Mouse (Mus musculus): Measurements from ENCODE around the gene Tmem59l. TPM values are rescaled to one million over a fixed set of nuclear protein-coding genes. Genes with fewer than 3 reads are reported as not detected.

Gene Tmem59l
- polyA plus RNA-seq, 1 experiment from 2014 or later = 123 TPM

DNA sequence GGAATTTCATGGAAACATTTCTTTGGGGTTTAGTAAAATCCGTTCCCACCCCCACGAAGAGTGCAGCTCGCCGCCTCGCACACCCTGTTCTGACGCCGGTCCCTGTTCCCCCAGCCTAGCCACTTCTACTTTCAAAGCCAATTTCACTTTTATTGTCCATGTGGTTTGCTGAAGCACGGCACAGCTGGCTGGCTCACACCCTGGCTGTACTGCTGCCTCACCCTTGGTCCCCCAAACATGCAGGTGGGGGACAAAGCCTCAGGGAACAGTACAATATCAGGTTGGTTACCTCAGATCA is 24.7 kb downstream of the Tmem59l start:
- Histone ChIP-seq H3K4me3 (no peak overlapping the region), H3K27me3 (replicated peaks) (no peaks in the 10 kb centered on the region), H3K36me3 (replicated peaks) (no peaks in the 10 kb centered on the region), H3K9me3 (no peaks in the 10 kb centered on the region), H3K4me1 (peaks cover 7% of the 10 kb centered on the region; the same call in 1 of the 2 replicates), H3K4me2 (no peak overlapping the region), H3K27ac (no peak overlapping the region), H3K9ac (no peak overlapping the region)
- ATAC-seq (replicated peaks) = no peak
- 93% methylated on average over 8 of the region's 8 CpGs for WGBS

GRCm38 (mm10) chr8:70461765-70462515 is 25.2 kb downstream of the Tmem59l start:
- H3K36me3 ChIP-seq (replicated peaks) = no peaks in the 10 kb centered on the region
- peaks cover 7% of the 10 kb centered on the region; the same call in 1 of the 2 replicates for H3K4me1 ChIP-seq
- no peak overlapping the region for H3K4me2 ChIP-seq
- ATAC-seq (replicated peaks) = no peak
- H3K27ac ChIP-seq = no peak overlapping the region
- H3K9me3 ChIP-seq = no peaks in the 10 kb centered on the region
- no peak overlapping the region for H3K9ac ChIP-seq
- WGBS = 87% methylated on average over 16 of the region's 16 CpGs
- no peak overlapping the region for H3K4me3 ChIP-seq
- no peaks in the 10 kb centered on the region for H3K27me3 ChIP-seq (replicated peaks)

DNA sequence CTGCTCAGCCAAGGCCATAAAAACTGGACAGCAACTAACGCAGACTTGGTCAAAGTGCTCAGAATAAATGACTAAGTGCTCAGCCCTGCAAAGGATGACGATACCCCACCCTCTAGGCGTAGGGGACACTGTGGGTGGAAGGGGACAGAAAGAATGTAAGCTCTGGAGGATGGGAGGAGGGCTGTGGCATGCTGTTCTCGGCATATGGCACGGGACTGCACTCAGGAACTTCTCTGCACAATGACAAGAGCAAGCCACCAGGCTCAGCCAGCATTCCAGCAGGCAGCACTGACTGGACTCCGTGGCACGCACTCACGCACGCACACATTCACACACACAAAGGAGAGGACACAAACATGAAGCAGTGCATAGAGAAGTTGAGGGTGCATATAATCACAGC is 26.6 kb downstream of the Tmem59l start:
- Histone ChIP-seq H3K9ac (no peak overlapping the region), H3K36me3 (replicated peaks) (no peaks in the 10 kb centered on the region), H3K4me2 (no peak overlapping the region), H3K9me3 (no peaks in the 10 kb centered on the region), H3K27me3 (replicated peaks) (no peaks in the 10 kb centered on the region), H3K27ac (no peak overlapping the region), H3K4me3 (no peak overlapping the region), H3K4me1 (peaks cover 7% of the 10 kb centered on the region; the same call in 1 of the 2 replicates)
- ATAC-seq (replicated peaks) = no peak
- 82% methylated on average over 9 of the region's 9 CpGs for WGBS

DNA sequence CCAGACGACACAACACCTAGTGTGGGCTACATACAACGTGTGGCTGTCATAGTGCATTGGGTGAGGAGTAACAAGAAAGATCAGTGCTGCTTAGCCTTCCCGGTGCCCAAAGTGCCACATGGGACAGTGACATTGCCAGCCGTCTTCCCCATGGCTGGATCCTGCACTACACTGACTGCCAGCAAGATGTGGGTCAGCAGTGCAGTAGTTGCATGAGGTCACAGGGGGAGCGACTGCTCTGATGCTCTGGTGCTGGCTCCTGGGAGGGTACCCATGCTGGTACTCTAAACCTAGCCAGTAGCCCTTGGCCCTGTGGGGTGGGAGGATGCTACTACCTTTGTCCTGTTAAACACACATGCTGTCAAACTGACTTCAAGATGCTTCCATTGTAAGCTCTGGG is 27.0 kb downstream of the Tmem59l start:
- no peak overlapping the region for H3K4me3 ChIP-seq
- 92% methylated on average over 5 of the region's 5 CpGs for WGBS
- H3K9me3 ChIP-seq = no peaks in the 10 kb centered on the region
- H3K4me1 ChIP-seq = peaks cover 7% of the 10 kb centered on the region; the same call in 1 of the 2 replicates
- H3K9ac ChIP-seq = no peak overlapping the region
- H3K27ac ChIP-seq = no peak overlapping the region
- H3K27me3 ChIP-seq (replicated peaks) = no peaks in the 10 kb centered on the region
- no peak for ATAC-seq (replicated peaks)
- no peaks in the 10 kb centered on the region for H3K36me3 ChIP-seq (replicated peaks)
- no peak overlapping the region for H3K4me2 ChIP-seq

- Histone ChIP-seq H3K4me1 (peaks cover 7% of the 10 kb centered on the region; the same call in 1 of the 2 replicates), H3K4me2 (no peak overlapping the region), H3K9me3 (no peaks in the 10 kb centered on the region), H3K4me3 (no peak overlapping the region), H3K9ac (no peak overlapping the region), H3K27ac (no peak overlapping the region), H3K36me3 (replicated peaks) (no peaks in the 10 kb centered on the region), H3K27me3 (replicated peaks) (no peaks in the 10 kb centered on the region)
- ATAC-seq (replicated peaks) = no peak
- WGBS = 97% methylated on average over 2 of the region's 2 CpGs
Measured at GRCm38 (mm10) chr8:70459636-70460035, 27.5 kb downstream of the Tmem59l start.

DNA sequence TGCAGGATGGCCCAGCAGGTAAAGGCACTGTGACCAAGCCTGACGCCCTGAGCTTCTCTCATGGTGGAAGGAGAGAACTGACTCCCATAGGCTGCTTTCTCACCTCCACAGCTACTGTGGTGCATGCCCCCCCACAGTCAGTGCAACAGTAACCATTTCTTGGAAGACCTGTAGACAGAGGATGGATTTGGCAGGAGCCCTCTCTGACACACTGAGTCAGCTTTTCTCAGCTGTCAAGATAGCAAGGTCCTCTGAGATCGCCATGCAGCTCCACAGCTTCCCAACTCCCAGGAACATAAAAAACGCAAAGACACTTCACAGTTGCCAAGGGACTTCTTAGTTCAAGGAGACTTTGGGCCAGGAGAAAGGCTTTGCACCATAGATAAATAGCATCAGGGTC is 28.7 kb downstream of the Tmem59l start:
- H3K36me3 ChIP-seq (replicated peaks) = no peaks in the 10 kb centered on the region
- H3K9ac ChIP-seq = no peak overlapping the region
- no peak for ATAC-seq (replicated peaks)
- H3K27ac ChIP-seq = no peak overlapping the region
- no peaks in the 10 kb centered on the region for H3K27me3 ChIP-seq (replicated peaks)
- H3K4me3 ChIP-seq = no peak overlapping the region
- H3K4me1 ChIP-seq = peaks cover 4% of the 10 kb centered on the region; the same call in 1 of the 2 replicates
- 81% methylated on average over 3 of the region's 3 CpGs for WGBS
- no peaks in the 10 kb centered on the region for H3K9me3 ChIP-seq
- no peak overlapping the region for H3K4me2 ChIP-seq

DNA sequence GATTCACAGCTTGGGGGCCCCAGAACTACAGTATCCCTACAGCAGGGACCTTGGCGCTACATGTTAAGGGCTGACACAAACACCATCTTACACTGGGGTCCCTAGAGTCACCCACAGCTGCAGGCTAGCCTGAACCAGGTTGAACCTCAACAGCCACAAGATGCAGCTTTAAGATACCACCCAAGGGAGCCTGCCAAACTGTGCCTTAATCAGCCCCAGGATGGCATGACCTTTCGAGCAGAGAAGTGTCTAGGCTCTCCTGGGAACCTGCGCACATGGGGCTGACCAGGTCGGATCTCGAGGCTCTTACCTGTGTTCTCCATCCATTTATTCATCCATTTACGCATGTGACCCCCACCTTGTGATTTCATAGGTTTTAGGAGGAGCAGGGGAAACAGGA is 29.3 kb downstream of the Tmem59l start:
- H3K9me3 ChIP-seq = no peaks in the 10 kb centered on the region
- no peak overlapping the region for H3K27ac ChIP-seq
- 85% methylated on average over 6 of the region's 6 CpGs for WGBS
- no peaks in the 10 kb centered on the region for H3K4me1 ChIP-seq
- no peak overlapping the region for H3K4me3 ChIP-seq
- no peaks in the 10 kb centered on the region for H3K36me3 ChIP-seq (replicated peaks)
- no peak for ATAC-seq (replicated peaks)
- H3K9ac ChIP-seq = no peak overlapping the region
- H3K27me3 ChIP-seq (replicated peaks) = no peaks in the 10 kb centered on the region
- no peak overlapping the region for H3K4me2 ChIP-seq

GRCm38 (mm10) chr8:70456996-70457395 is 30.2 kb downstream of the Tmem59l start:
- H3K9me3 ChIP-seq = no peaks in the 10 kb centered on the region
- ATAC-seq (replicated peaks) = no peak
- 95% methylated on average over 1 of the region's 1 CpGs for WGBS
- H3K27me3 ChIP-seq (replicated peaks) = no peaks in the 10 kb centered on the region
- H3K4me1 ChIP-seq = no peaks in the 10 kb centered on the region
- no peak overlapping the region for H3K4me2 ChIP-seq
- H3K4me3 ChIP-seq = no peak overlapping the region
- H3K36me3 ChIP-seq (replicated peaks) = no peaks in the 10 kb centered on the region
- no peak overlapping the region for H3K27ac ChIP-seq
- H3K9ac ChIP-seq = no peak overlapping the region

- no peak overlapping the region for H3K27ac ChIP-seq
- 0 out of 2 replicates have a peak, but pooled peaks cover 7% of the 10 kb centered on the region for H3K36me3 ChIP-seq (replicated peaks)
- no peak for ATAC-seq (replicated peaks)
- H3K4me1 ChIP-seq = no peaks in the 10 kb centered on the region
- H3K27me3 ChIP-seq (replicated peaks) = no peaks in the 10 kb centered on the region
- no peak overlapping the region for H3K9ac ChIP-seq
- no peaks in the 10 kb centered on the region for H3K9me3 ChIP-seq
- no peak overlapping the region for H3K4me3 ChIP-seq
- no peak overlapping the region for H3K4me2 ChIP-seq
- WGBS = 89% methylated on average over 5 of the region's 5 CpGs
Measured at GRCm38 (mm10) chr8:70453852-70454251, 33.3 kb downstream of the Tmem59l start.

GRCm38 (mm10) chr8:70452196-70452966 is 34.8 kb downstream of the Tmem59l start:
- Histone ChIP-seq H3K9ac (no peak overlapping the region), H3K27ac (no peak overlapping the region), H3K4me1 (no peaks in the 10 kb centered on the region), H3K4me2 (no peak overlapping the region), H3K27me3 (replicated peaks) (no peaks in the 10 kb centered on the region), H3K4me3 (no peak overlapping the region), H3K9me3 (no peaks in the 10 kb centered on the region), H3K36me3 (replicated peaks) (0 out of 2 replicates have a peak, but pooled peaks cover 7% of the 10 kb centered on the region)
- 65% methylated on average over 52 of the region's 52 CpGs for WGBS
- ATAC-seq (replicated peaks) = no peak

DNA sequence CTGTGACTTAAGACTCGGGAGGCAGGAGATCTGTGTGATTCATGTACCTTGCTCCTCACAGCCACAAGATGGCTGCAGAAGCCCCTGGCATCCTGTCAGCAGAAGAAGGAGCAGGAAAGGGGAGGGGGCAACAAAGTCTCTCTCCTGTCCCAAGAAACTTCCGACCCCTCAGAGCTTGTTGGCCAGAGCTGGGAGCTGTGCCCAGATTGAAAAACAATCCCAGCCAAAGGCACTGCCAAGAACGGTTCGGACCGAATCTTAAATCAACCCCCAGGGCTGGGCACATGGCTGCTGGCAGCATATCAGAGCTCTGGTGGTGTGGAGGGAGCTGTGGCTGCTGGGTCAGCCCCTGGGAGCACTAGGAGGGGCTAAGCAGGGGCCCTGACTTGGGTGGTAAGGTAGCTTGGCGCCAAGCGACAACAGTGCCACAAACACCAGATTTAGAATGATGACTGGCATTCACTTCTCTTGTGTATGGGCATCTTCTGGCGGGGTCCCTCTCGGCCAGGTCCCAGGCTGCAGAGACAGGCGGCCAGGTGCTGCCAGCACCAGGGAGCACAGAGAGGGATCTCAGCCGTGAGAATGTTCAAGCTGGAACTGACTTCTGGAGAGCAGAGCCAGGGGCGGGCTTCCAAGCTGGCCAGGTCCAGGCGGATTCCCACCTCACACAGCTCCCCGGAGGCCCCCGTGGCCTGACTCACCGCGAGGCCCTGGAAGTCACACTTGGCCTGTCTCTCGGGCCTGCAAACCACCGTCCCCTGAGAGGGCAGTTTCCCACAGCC is 39.3 kb downstream of the Tmem59l start:
- 76% methylated on average over 19 of the region's 19 CpGs for WGBS

DNA sequence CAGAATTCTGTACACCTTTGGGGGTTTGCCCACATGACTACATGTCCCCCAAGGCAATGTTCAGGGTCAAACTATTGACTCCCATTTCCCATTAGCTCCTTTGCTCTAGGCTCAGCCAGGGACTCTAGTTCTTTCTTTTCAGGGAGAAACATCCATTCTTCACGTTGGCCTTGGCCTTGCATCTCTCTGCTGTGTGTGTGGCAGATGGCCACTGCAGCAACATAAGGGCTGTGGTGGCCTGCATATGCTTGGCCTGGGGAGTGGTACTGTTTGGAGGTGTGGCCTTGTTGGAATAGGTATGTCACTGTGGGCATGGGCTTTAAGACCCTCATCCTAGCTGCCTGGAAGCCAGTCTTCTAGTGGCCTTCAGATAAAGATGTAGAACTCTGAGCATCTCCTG is 41.2 kb downstream of the Tmem59l start:
- WGBS = 71% methylated on average over 1 of the region's 1 CpGs
- no peak overlapping the region for H3K4me3 ChIP-seq
- peaks cover under 1% of the 10 kb centered on the region; the same call in 1 of the 2 replicates for H3K27me3 ChIP-seq (replicated peaks)
- no peak for ATAC-seq (replicated peaks)
- H3K36me3 ChIP-seq (replicated peaks) = 0 out of 2 replicates have a peak, but pooled peaks cover 7% of the 10 kb centered on the region
- H3K9ac ChIP-seq = no peak overlapping the region
- no peaks in the 10 kb centered on the region for H3K4me1 ChIP-seq
- no peak overlapping the region for H3K4me2 ChIP-seq
- no peaks in the 10 kb centered on the region for H3K9me3 ChIP-seq
- H3K27ac ChIP-seq = no peak overlapping the region

More for the DNA sequence above, 39.3 kb downstream of the Tmem59l start:
- Histone ChIP-seq H3K27ac (no peak overlapping the region), H3K4me2 (no peak overlapping the region), H3K4me1 (no peaks in the 10 kb centered on the region), H3K9me3 (no peaks in the 10 kb centered on the region), H3K36me3 (replicated peaks) (0 out of 2 replicates have a peak, but pooled peaks cover 7% of the 10 kb centered on the region), H3K9ac (no peak overlapping the region), H3K27me3 (replicated peaks) (no peaks in the 10 kb centered on the region), H3K4me3 (no peak overlapping the region)
- ATAC-seq (replicated peaks) = 0 out of 2 replicates have a peak, but pooled peaks have one; percentile 38
